Mouse (Mus musculus) embryonic facial prominence, embryonic 14.5 days (tissue): ENCODE results near the gene Fgd5. TPM values are rescaled to one million over a fixed set of nuclear protein-coding genes. Genes with fewer than 3 reads are reported as not detected.

Source experiments
- ATAC-seq: fragments of 200-750 bp; cut with Nextera tagmentation; 2 replicates; pipeline ENCODE4 v1.8.0; 2017; ENCODE audit warnings: low read depth, moderate number of reproducible peaks, moderate TSS enrichment
- DNase-seq: peaks from one replicate; pipeline ENCODE4 v3.0.0-alpha.2; 2015; ENCODE audit warnings: low spot score
- H3K27ac ChIP-seq: fragments of 300-500 bp; sonication (generic); replicated peaks from 2 replicates; pipeline ENCODE4 v1.5.1; 2014; ENCODE audit warnings: low read depth, mild to moderate bottlenecking, low read length, moderate library complexity
- H3K27me3 ChIP-seq: fragments of 300-500 bp; sonication (generic); replicated peaks from 2 replicates; pipeline ENCODE4 v1.6.1; 2014; ENCODE audit warnings: low read length; ENCODE audit not compliant: control insufficient read depth, insufficient read depth
- H3K36me3 ChIP-seq: fragments of 300-500 bp; sonication (generic); 2 replicates; pipeline ENCODE4 v1.6.1; 2014; ENCODE audit warnings: low read length, mixed read lengths; ENCODE audit not compliant: control insufficient read depth, insufficient read depth
- H3K4me1 ChIP-seq: fragments of 300-500 bp; sonication (generic); 2 replicates; pipeline ENCODE4 v1.6.1; 2014; ENCODE audit warnings: antibody characterized with exemption, low read length; ENCODE audit not compliant: control insufficient read depth, insufficient read depth
- H3K4me2 ChIP-seq: fragments of 300-500 bp; sonication (generic); 2 replicates; pipeline ENCODE4 v1.6.1; 2014; ENCODE audit warnings: low read depth, mild to moderate bottlenecking, low read length, moderate library complexity, mixed read lengths
- H3K4me3 ChIP-seq: fragments of 300-500 bp; sonication (generic); 2 replicates; pipeline ENCODE4 v1.5.1; 2014; ENCODE audit warnings: low read depth, mild to moderate bottlenecking, low read length
- H3K9ac ChIP-seq: fragments of 300-500 bp; sonication (generic); 2 replicates; pipeline ENCODE4 v1.6.1; 2014; ENCODE audit warnings: low read depth, mild to moderate bottlenecking, low read length, moderate library complexity, mixed read lengths
- H3K9me3 ChIP-seq: fragments of 300-500 bp; sonication (generic); 2 replicates; pipeline ENCODE4 v1.6.1; 2016; ENCODE audit warnings: low read length; ENCODE audit not compliant: control insufficient read depth
- WGBS: fragments of 180-500 bp; shearing (Covaris S2); extraction: QIAGEN DNeasy Blood & Tissue Kit; methylation state at CpG from one replicate; pipeline ENCODE4 v1.1.7; 2014; 5-methylcytosine and 5-hydroxymethylcytosine counted together
- polyA plus RNA-seq: library from polyadenylated mRNA; unstranded; fragments of >200 nt; fragmentation: Nextera tagmentation; extraction: Ambion mirVana; gene quantifications from 2 replicates; pipeline ENCODE4 v1.2.1, GENCODE M21; 2014

The Fgd5 gene
- polyA plus RNA-seq, 1 experiment from 2014 or later: 9.4 TPM

DNA sequence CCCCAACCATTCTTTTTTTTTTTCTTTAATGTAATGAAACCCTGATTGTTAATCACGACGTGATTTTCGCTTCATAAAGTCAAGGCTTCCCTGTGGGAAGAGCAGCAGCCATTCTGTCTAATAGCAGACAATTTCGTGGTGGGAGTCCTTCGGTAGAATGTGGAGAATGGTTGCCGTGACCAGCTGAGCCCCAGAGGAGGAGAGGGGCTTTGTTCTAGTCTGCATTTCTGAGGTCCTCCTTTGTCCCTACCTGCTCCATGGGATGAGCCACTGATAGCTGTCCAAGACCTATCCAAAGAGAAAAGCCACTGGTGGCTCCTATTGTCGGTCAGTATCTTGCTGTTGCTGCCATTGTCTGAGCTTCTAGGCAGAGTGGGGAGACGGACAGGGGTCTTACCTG, 17.4 kb downstream of the Fgd5 start:
- Histone ChIP-seq H3K9me3 (no peaks in the 10 kb centered on the region), H3K4me1 (no peaks in the 10 kb centered on the region), H3K27ac (no peak overlapping the region), H3K9ac (no peak overlapping the region), H3K27me3 (no peaks in the 10 kb centered on the region), H3K4me3 (no peak overlapping the region), H3K4me2 (no peak overlapping the region), H3K36me3 (no peaks in the 10 kb centered on the region)
- ATAC-seq (no peak), DNase-seq (no peak)
- WGBS: 69% methylated on average over 8 of the region's 8 CpGs

- Histone ChIP-seq H3K27me3 (no peaks in the 10 kb centered on the region), H3K4me1 (no peaks in the 10 kb centered on the region), H3K9ac (no peak overlapping the region), H3K9me3 (no peaks in the 10 kb centered on the region), H3K36me3 (no peaks in the 10 kb centered on the region), H3K4me2 (no peak overlapping the region), H3K27ac (no peak overlapping the region), H3K4me3 (no peak overlapping the region)
- 100% methylated on average over 1 of the region's 1 CpGs for WGBS
- ATAC-seq: no peak
- no peak for DNase-seq
Measured at GRCm38 (mm10) chr6:92002558-92003285, 24.0 kb downstream of the Fgd5 start.

GRCm38 (mm10) chr6:92003646-92004045, 25.0 kb downstream of the Fgd5 start:
- DNase-seq (no peak), ATAC-seq (no peak)
- H3K4me3 ChIP-seq: no peak overlapping the region
- H3K27ac ChIP-seq: no peak overlapping the region
- no peak overlapping the region for H3K9ac ChIP-seq
- H3K36me3 ChIP-seq: no peaks in the 10 kb centered on the region
- H3K4me2 ChIP-seq: no peak overlapping the region
- WGBS: 38% methylated on average over 2 of the region's 2 CpGs
- H3K9me3 ChIP-seq: no peaks in the 10 kb centered on the region
- H3K4me1 ChIP-seq: no peaks in the 10 kb centered on the region
- H3K27me3 ChIP-seq: no peaks in the 10 kb centered on the region

DNA sequence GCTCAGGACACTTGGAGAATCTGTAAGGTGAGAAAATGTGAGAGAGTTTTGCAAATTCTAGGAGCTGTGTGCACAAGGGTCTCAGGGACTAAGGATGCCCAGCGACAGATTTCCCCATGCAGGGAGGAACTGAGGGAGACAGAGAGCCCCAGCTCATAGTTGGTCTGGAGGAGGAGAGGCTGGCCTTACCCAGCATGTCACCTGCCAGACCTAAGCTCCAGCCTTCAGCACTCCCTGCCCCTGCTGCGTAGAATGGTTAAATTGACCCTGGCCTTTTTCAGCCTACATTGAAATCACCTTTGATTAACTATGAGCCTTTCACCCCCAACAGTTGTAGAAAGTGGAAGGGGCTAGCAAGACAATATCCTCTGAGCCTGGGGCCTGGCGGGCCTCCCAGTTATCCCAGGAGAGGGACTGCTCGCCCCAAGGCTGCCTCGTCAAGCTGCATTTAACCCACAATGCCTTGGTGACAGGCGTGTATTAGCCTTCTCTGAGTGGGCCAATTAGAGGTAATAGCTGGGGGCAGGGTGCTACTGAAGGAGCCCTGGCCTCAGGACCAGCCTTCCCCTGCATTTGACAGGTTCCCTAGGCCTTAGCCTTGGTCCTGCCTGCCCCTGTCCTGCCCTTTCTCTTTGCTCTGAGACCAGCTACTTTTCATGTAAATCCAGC, 25.6 kb downstream of the Fgd5 start:
- 27% methylated on average over 6 of the region's 6 CpGs for WGBS
- Histone ChIP-seq H3K27me3 (no peaks in the 10 kb centered on the region), H3K4me2 (no peak overlapping the region), H3K36me3 (no peaks in the 10 kb centered on the region), H3K27ac (no peak overlapping the region), H3K9ac (no peak overlapping the region), H3K9me3 (no peaks in the 10 kb centered on the region), H3K4me1 (no peaks in the 10 kb centered on the region), H3K4me3 (no peak overlapping the region)
- DNase-seq (peak; percentile 14), ATAC-seq (0 out of 2 replicates have a peak, but pooled peaks have one; percentile 44)

DNA sequence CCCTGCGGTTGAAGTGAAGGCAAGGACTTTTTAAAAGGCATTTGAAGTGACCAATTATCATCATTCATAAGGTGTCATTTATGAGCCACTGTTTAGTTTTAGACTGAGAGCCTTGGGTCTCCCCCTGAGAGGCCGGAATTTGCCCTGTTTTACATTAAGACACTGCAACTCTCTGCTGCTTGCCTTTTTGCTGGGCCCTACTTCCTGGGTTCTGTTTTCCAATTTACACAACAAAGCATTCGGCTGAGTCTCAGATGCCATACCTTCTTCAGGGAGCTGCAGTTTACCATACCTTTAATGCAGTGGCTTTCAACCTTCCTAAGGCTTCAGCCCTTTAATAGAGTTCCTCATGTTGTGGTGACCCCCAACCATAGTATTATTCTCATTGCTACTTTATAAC, 26.1 kb downstream of the Fgd5 start:
- DNase-seq (no peak), ATAC-seq (no peak)
- Histone ChIP-seq H3K27ac (no peak overlapping the region), H3K4me1 (no peaks in the 10 kb centered on the region), H3K9me3 (no peaks in the 10 kb centered on the region), H3K36me3 (no peaks in the 10 kb centered on the region), H3K27me3 (no peaks in the 10 kb centered on the region), H3K4me2 (no peak overlapping the region), H3K9ac (no peak overlapping the region), H3K4me3 (no peak overlapping the region)
- 41% methylated on average over 3 of the region's 3 CpGs for WGBS

DNA sequence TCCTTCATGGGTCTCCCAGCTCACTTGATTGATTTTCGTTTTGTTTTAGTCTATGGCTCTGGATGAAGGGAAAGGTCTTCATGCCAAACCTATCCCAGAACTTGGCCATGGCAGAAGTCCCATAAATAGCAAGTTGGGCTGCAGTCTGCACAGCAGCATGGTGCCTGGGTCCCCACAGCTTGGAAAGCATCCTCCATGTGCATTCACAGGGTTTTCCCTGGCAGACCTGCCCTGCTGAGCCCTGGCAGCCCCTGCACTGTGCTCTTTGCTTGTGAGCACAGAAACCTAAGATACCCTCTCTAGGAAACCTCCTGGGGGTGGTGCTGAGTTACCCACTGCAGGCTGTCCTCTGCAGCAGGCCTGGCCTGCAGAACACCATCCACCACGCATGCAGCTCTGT, 32.2 kb downstream of the Fgd5 start:
- Histone ChIP-seq H3K4me2 (no peak overlapping the region), H3K9ac (no peak overlapping the region), H3K4me3 (no peak overlapping the region), H3K27ac (no peak overlapping the region), H3K36me3 (no peaks in the 10 kb centered on the region), H3K9me3 (no peaks in the 10 kb centered on the region), H3K27me3 (no peaks in the 10 kb centered on the region), H3K4me1 (peaks cover 13% of the 10 kb centered on the region; the same call in 1 of the 2 replicates)
- ATAC-seq: no peak
- 78% methylated on average over 2 of the region's 2 CpGs for WGBS
- peak; percentile 16 for DNase-seq

DNA sequence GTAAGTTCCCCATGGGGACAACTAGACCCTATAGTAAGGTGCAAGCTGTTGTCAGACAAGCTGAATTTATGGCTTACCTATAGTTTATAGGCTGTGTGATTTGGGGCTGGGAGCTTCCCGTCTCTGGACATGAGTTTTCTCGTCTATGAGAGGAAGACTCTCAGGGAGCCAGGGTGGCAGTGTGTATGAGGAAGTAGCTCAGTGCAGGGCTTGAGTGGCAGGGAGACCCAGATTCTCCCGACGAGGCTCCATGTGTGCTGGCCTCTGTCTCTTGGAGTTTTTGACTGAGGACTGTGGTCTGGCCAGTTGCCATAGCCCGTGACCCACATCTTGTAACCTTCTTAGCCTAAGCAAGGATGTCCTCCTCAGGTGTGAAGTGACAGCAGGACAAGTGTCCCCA, 33.7 kb downstream of the Fgd5 start:
- WGBS: 74% methylated on average over 5 of the region's 5 CpGs
- no peak overlapping the region for H3K4me3 ChIP-seq
- H3K27me3 ChIP-seq: no peaks in the 10 kb centered on the region
- H3K36me3 ChIP-seq: no peaks in the 10 kb centered on the region
- no peaks in the 10 kb centered on the region for H3K9me3 ChIP-seq
- no peak overlapping the region for H3K4me2 ChIP-seq
- DNase-seq: no peak
- ATAC-seq: no peak
- no peak overlapping the region for H3K9ac ChIP-seq
- H3K4me1 ChIP-seq: peaks cover 13% of the 10 kb centered on the region; the same call in 1 of the 2 replicates
- H3K27ac ChIP-seq: no peak overlapping the region

DNA sequence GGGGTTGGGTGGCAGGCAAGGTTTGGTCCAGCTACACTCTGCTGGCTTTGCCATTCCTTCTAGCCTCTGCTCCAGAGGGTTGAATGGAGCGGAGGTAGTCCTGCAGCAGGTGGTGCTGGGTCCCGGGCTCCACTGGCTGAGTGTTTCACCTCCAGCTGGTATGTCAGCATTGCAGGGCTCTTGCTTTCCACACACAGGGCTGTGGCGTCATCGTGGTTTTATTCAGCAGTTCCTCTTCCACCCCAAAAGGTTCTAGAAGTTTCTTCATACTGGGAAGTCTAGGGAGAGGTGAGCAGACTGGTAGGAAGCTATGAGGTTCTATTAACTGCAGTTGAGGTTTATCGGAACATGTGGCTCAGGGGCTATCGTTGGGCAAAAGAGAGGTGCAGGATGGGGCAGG, 34.4 kb downstream of the Fgd5 start:
- Histone ChIP-seq H3K4me2 (no peak overlapping the region), H3K9me3 (no peaks in the 10 kb centered on the region), H3K27ac (no peak overlapping the region), H3K27me3 (no peaks in the 10 kb centered on the region), H3K36me3 (no peaks in the 10 kb centered on the region), H3K4me1 (peaks cover 13% of the 10 kb centered on the region; the same call in 1 of the 2 replicates), H3K4me3 (no peak overlapping the region), H3K9ac (no peak overlapping the region)
- DNase-seq (no peak), ATAC-seq (no peak)
- 91% methylated on average over 6 of the region's 6 CpGs for WGBS

DNA sequence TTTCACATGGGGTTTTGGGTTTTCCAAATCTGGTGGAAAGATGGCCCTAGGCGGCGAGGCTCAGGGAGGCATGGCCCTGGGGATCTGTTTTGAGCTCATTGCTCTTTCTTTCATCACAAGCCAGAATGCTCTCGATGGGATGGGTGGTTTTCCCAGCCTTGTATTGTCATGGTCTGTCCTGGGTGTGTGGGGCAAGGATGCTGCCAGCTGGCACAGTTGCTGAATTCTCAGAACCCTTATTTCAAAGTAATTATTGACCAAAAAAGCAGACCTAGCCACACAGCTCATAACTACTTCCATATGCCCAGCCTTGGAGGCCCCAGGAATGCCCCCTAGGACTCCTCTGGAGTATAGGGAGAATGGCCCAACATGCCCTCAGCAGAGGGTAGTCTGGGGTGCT, 34.9 kb downstream of the Fgd5 start:
- H3K36me3 ChIP-seq: no peaks in the 10 kb centered on the region
- H3K9me3 ChIP-seq: no peaks in the 10 kb centered on the region
- H3K4me1 ChIP-seq: peaks cover 13% of the 10 kb centered on the region; the same call in 1 of the 2 replicates
- no peaks in the 10 kb centered on the region for H3K27me3 ChIP-seq
- ATAC-seq (peak; percentile 43; the same call in 1 of the 2 replicates), DNase-seq (peak; percentile 54)
- H3K4me2 ChIP-seq: no peak overlapping the region
- H3K9ac ChIP-seq: no peak overlapping the region
- H3K4me3 ChIP-seq: no peak overlapping the region
- 34% methylated on average over 3 of the region's 3 CpGs for WGBS
- H3K27ac ChIP-seq: no peak overlapping the region
